Mouse (Mus musculus) activated CD4-positive, CD25-positive, alpha-beta regulatory T cell (primary cell): ENCODE results near the gene Nccrp1. TPM values are rescaled to one million over a fixed set of nuclear protein-coding genes. Genes with fewer than 3 reads are reported as not detected.

Source experiments
- polyA plus RNA-seq, 2 experiments: library from polyadenylated mRNA; unstranded; fragments of 100-300 nt; shearing (Covaris generic); gene quantifications; one replicate each; pipeline ENCODE4 v1.2.1; 2017

Gene Nccrp1
- polyA plus RNA-seq = under 1 TPM; 0.22 to 0.38 TPM

GRCm38 (mm10) chr7:28547154-28547553, at the start of gene Nccrp1:
TSS of gene Nccrp1 (minus strand) at chr7:28547254.

GRCm38 (mm10) chr7:28540526-28540925, 6.5 kb downstream of the Nccrp1 start, which contains the start of gene Sycn:
TSS of gene Sycn (plus strand) at chr7:28540885.

GRCm38 (mm10) chr7:28522536-28522935, 24.5 kb downstream of the Nccrp1 start, which contains the start of gene Ifnl3:
TSS of gene Ifnl3 (plus strand) at chr7:28522836.

GRCm38 (mm10) chr7:28510405-28510974, 36.6 kb downstream of the Nccrp1 start, which contains the start of gene Ifnl2:
TSS of gene Ifnl2 (minus strand) at chr7:28510455.

Other genes with a start within 250 kb of the Nccrp1 start
- not detected for gene Dll3, start 245.0 kb downstream of the Nccrp1 start, polyA plus RNA-seq
- 10 to 100 TPM; 72.3 to 82.6 TPM for gene Timm50, start 235.2 kb downstream of the Nccrp1 start, polyA plus RNA-seq
- 100 to 1,000 TPM; 111 to 138 TPM for gene Supt5, start 208.5 kb downstream of the Nccrp1 start, polyA plus RNA-seq
- gene Rps16, start 196.6 kb downstream of the Nccrp1 start, polyA plus RNA-seq = 1,000 to 10,000 TPM in 1 of 2 experiments, 100 to 1,000 TPM in 1; 690 to 1,103 TPM
- 10 to 100 TPM; 68.1 to 75.7 TPM for gene Plekhg2, start 174.7 kb downstream of the Nccrp1 start, polyA plus RNA-seq
- 100 to 1,000 TPM; 146 to 202 TPM for gene Zfp36, start 167.0 kb downstream of the Nccrp1 start, polyA plus RNA-seq
- gene Med29, start 154.5 kb downstream of the Nccrp1 start, polyA plus RNA-seq = 10 to 100 TPM; 23.7 to 29.5 TPM
- gene Paf1, start 154.3 kb downstream of the Nccrp1 start, polyA plus RNA-seq = 100 to 1,000 TPM in 1 of 2 experiments, 10 to 100 TPM in 1; 88.9 to 102 TPM
- gene Gmfg, start 109.8 kb downstream of the Nccrp1 start, polyA plus RNA-seq = 100 to 1,000 TPM; 631 to 791 TPM
- gene Lrfn1, start 95.3 kb downstream of the Nccrp1 start, polyA plus RNA-seq = under 1 TPM; 0.79 to 0.81 TPM
- gene Ifnl2, start 36.8 kb downstream of the Nccrp1 start, polyA plus RNA-seq = not detected
- not detected for gene Ifnl3, start 24.4 kb downstream of the Nccrp1 start, polyA plus RNA-seq
- gene Sycn, start 6.4 kb downstream of the Nccrp1 start, polyA plus RNA-seq = not detected
- 10 to 100 TPM; 25.4 to 29.9 TPM for gene Samd4b, start 50.9 kb upstream of the Nccrp1 start, polyA plus RNA-seq
- gene Pak4, start 50.9 kb upstream of the Nccrp1 start, polyA plus RNA-seq = 1 to 10 TPM; 6.8 to 7.7 TPM
- not detected for gene Acp7, start 84.1 kb upstream of the Nccrp1 start, polyA plus RNA-seq
- 1 to 10 TPM; 4.2 to 6.6 TPM for gene Fbxo27, start 145.6 kb upstream of the Nccrp1 start, polyA plus RNA-seq
- 10 to 100 TPM in 1 of 2 experiments, 1 to 10 TPM in 1; 9.6 to 16.2 TPM for gene Fbxo17, start 169.6 kb upstream of the Nccrp1 start, polyA plus RNA-seq
- gene Mrps12, start 194.6 kb upstream of the Nccrp1 start, polyA plus RNA-seq = 10 to 100 TPM; 94.8 to 97.2 TPM
- 10 to 100 TPM; 19.8 to 23.6 TPM for gene Sars2, start 194.7 kb upstream of the Nccrp1 start, polyA plus RNA-seq
- gene Ccer2, start 208.9 kb upstream of the Nccrp1 start, polyA plus RNA-seq = not detected
- gene Sirt2, start 219.5 kb upstream of the Nccrp1 start, polyA plus RNA-seq = 100 to 1,000 TPM in 1 of 2 experiments, 10 to 100 TPM in 1; 74.7 to 117 TPM
- gene Nfkbib, start 220.3 kb upstream of the Nccrp1 start, polyA plus RNA-seq = 100 to 1,000 TPM; 102 to 109 TPM
- 100 to 1,000 TPM; 220 to 310 TPM for gene Rinl, start 241.7 kb upstream of the Nccrp1 start, polyA plus RNA-seq